Mouse (Mus musculus) cortical plate, adult 2 months (tissue): ENCODE measurements at regions not wholly inside any gene's neighbourhood (a gene's known extent, or its start where the extent isn't known, plus 50 kb on each side); places are given as distances from the start of the nearest gene placed in this dataset.

ENCODE experiments used
- CTCF ChIP-seq: fragments of 200-500 bp; IDR thresholded peaks from 2 replicates; pipeline ENCODE4 v1.5.1; 2011; ENCODE audit warnings: mild to moderate bottlenecking, control low read depth, low read length; ENCODE audit not compliant: insufficient read depth; ENCODE audit errors: extremely low read depth
- POLR2A ChIP-seq: fragments of 200-500 bp; IDR thresholded peaks from 2 replicates; pipeline ENCODE4 v1.6.1; 2011; ENCODE audit warnings: mild to moderate bottlenecking, low read length, control low read depth; ENCODE audit not compliant: insufficient read depth; ENCODE audit errors: extremely low read depth

DNA sequence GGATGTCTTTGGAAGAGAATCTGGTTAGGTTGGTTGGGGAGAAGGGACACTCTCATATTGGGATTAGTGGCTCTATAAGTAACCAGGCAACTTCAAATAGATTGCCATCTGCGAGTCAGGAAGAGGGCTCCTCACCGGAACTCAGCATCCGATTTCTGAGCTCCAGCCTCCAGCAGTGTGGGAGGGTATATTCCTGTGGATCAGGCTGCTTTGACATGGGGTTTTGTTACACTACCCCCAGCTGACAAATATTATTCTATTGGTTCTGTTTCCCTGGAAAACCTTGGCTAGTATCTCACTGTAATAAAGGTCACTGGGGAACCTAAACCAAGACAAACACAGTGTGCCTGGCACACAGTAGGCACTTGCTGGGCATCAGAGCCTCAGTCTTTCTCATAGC lies 179.9 kb downstream of the Enc1 start:
- TF ChIP-seq POLR2A, result no peak
- no peak for TF ChIP-seq CTCF
